In genomic region chr6:87535651-87536050, GRCm38 (mm10) we compare ENCODE assay signal across 18 mouse cellular contexts. TPM values are rescaled to one million over a fixed set of nuclear protein-coding genes. Genes with fewer than 3 reads are reported as not detected.
DNase-seq lines count a peak whose midpoint lies in the region; ATAC-seq and TF ChIP-seq lines count a peak whose summit lies in the region.
"Had no signal": no experiment of that assay in that cellular context is flagged by ENCODE, and none has a peak within 500 bp of the region (broad histone marks: within the 10 kb centered on the region; RNA-seq: fewer than 3 reads in every experiment).

No protein-coding gene starts in this region.

- 82% methylated on average over 9 of the region's 9 CpGs for WGBS in forebrain, embryonic 11.5 days
- WGBS in forebrain, postnatal 0 days = 58% methylated on average over 9 of the region's 9 CpGs

- H3K9me3 ChIP-seq in forebrain, embryonic 11.5 days (ENCODE audit: control insufficient read depth, low read length) = no peaks in the 10 kb centered on the region
- no peaks in the 10 kb centered on the region for H3K9me3 ChIP-seq in forebrain, postnatal 0 days (ENCODE audit: low read length)
- H3K9me3 ChIP-seq: limb, embryonic 13.5 days; megakaryocyte, embryonic 14.5 days had no signal

- no peak for ATAC-seq in forebrain, embryonic 11.5 days (replicated peaks; ENCODE audit: low FRiP score)
- ATAC-seq in forebrain, postnatal 0 days = no peak
- ATAC-seq: forebrain, embryonic 14.5 days; Patski had no signal

- intact Hi-C loops in left cerebral cortex, postnatal 14 days (cut with DNase I) = no loop called here
- intact Hi-C loops in left cerebral cortex, postnatal 4 days (cut with DNase I) = no loop called here

- no peaks in the 10 kb centered on the region for H3K4me1 ChIP-seq in forebrain, embryonic 11.5 days (replicated peaks; ENCODE audit: control insufficient read depth, insufficient read depth, low read length)
- no peaks in the 10 kb centered on the region for H3K4me1 ChIP-seq in forebrain, postnatal 0 days (ENCODE audit: insufficient read depth)

- H3K27ac ChIP-seq in forebrain, embryonic 11.5 days (ENCODE audit: low read depth, low read length) = no peak overlapping the region
- H3K27ac ChIP-seq in forebrain, postnatal 0 days (ENCODE audit: low read depth, low read length) = no peak overlapping the region
- H3K27ac ChIP-seq: limb, embryonic 13.5 days had no signal

- no peak for TF ChIP-seq CTCF in forebrain, postnatal 0 days (IDR thresholded peaks at IDR 0.05; ENCODE audit: low read depth)

- no peak overlapping the region for H3K4me3 ChIP-seq in forebrain, embryonic 11.5 days (ENCODE audit: low read depth, low read length)
- no peak overlapping the region for H3K4me3 ChIP-seq in forebrain, postnatal 0 days (ENCODE audit: low read depth, low read length)
- H3K4me3 ChIP-seq: left cerebral cortex, adult 2 months; limb, embryonic 13.5 days; megakaryocyte, embryonic 14.5 days had no signal

- no peaks in the 10 kb centered on the region for H3K27me3 ChIP-seq in forebrain, embryonic 11.5 days (ENCODE audit: control insufficient read depth, insufficient read depth, low read length)
- no peaks in the 10 kb centered on the region for H3K27me3 ChIP-seq in forebrain, postnatal 0 days (ENCODE audit: insufficient read depth, low read length)
- H3K27me3 ChIP-seq: limb, embryonic 13.5 days; Patski had no signal

- DNase-seq in forebrain, embryonic 11.5 days (ENCODE audit: low spot score) = peak; percentile 32
- DNase-seq in forebrain, postnatal 0 days = no peak
- peak; percentile 51 to 56 for DNase-seq in left cerebral cortex, postnatal 14 days (ENCODE audit: low spot score in 2 of 2)
- no peak for DNase-seq in left cerebral cortex, postnatal 4 days
- DNase-seq in thymus, postnatal 4 days = peak; percentile 51
- DNase-seq in thymus, adult 18-20 months = no peak
- no peak for DNase-seq in ovary, adult 18-20 months (ENCODE audit: low spot score)
- DNase-seq in gastrocnemius, postnatal 10 days = no peak
- DNase-seq: cerebellum, adult 9-10 months; embryo, embryonic 11 days; gastrocnemius, postnatal 14 days; kidney, adult 9 months had no signal

- no peaks in the 10 kb centered on the region for H3K36me3 ChIP-seq in forebrain, embryonic 11.5 days (ENCODE audit: control insufficient read depth, insufficient read depth, low read length)
- no peaks in the 10 kb centered on the region for H3K36me3 ChIP-seq in forebrain, postnatal 0 days (ENCODE audit: insufficient read depth)
- H3K36me3 ChIP-seq: limb, embryonic 13.5 days had no signal

- H3K9ac ChIP-seq in forebrain, embryonic 11.5 days (ENCODE audit: low read length) = no peak overlapping the region
- no peak overlapping the region for H3K9ac ChIP-seq in forebrain, postnatal 0 days
- H3K9ac ChIP-seq: limb, embryonic 13.5 days had no signal

- H3K4me2 ChIP-seq in forebrain, embryonic 11.5 days (ENCODE audit: low read depth, low read length, severe bottlenecking) = no peak overlapping the region
- H3K4me2 ChIP-seq in forebrain, postnatal 0 days (ENCODE audit: low read depth) = no peak overlapping the region
- H3K4me2 ChIP-seq: heart, embryonic 11.5 days; limb, embryonic 13.5 days had no signal

RNA-seq across cellular contexts. Expression of gene Arhgap25, which starts 2.6 kb away (rescaled TPM):
- 2.0 and 2.7 TPM in 2 replicates for polyA plus RNA-seq in forebrain, embryonic 11.5 days (2014; fragmentation: Nextera tagmentation; extraction: Ambion mirVana)
- total RNA-seq in forebrain, postnatal 0 days (2014; rRNA removed) = 2.7 and 3.3 TPM in 2 replicates
- 1.6 and 2.2 TPM in 2 replicates for polyA plus RNA-seq in forebrain, postnatal 0 days (2015; fragmentation: Nextera tagmentation; extraction: Ambion mirVana)
- total RNA-seq in left cerebral cortex, postnatal 14 days (2021) = 10 to 100 TPM in 1 of 2 experiments, 1 to 10 TPM in 1; 7.9 to 11.0 TPM
- 1 to 10 TPM; 2.4 to 3.7 TPM for total RNA-seq in left cerebral cortex, postnatal 4 days (2021)
- 1 to 10 TPM; 3.0 to 3.3 TPM for total RNA-seq in gastrocnemius, postnatal 10 days (2021)

RNA-seq across cellular contexts. Expression of gene Prokr1, which starts 54.9 kb away (rescaled TPM):
- polyA plus RNA-seq in forebrain, embryonic 11.5 days (2014; fragmentation: Nextera tagmentation; extraction: Ambion mirVana) = 6.4 and 7.1 TPM in 2 replicates
- total RNA-seq in forebrain, postnatal 0 days (2014; rRNA removed) = 2.5 and 3.1 TPM in 2 replicates
- 1.1 and 1.6 TPM in 2 replicates for polyA plus RNA-seq in forebrain, postnatal 0 days (2015; fragmentation: Nextera tagmentation; extraction: Ambion mirVana)
- total RNA-seq in left cerebral cortex, postnatal 14 days (2021) = under 1 TPM; 0.32 to 0.92 TPM
- total RNA-seq in left cerebral cortex, postnatal 4 days (2021) = 1 to 10 TPM in 1 of 2 experiments, under 1 TPM in 1; 0.94 to 1.0 TPM
- 1 to 10 TPM; 3.1 to 3.5 TPM for total RNA-seq in gastrocnemius, postnatal 10 days (2021)

Comparison
In these comparisons a context has a peak if more than half of its experiments do, and no peak if none do; other contexts are left out.
1. DNase-seq: peak in forebrain, embryonic 11.5 days (single experiment), left cerebral cortex, postnatal 14 days (2 of 2) and thymus, postnatal 4 days (single experiment); none in forebrain, postnatal 0 days (single experiment), left cerebral cortex, postnatal 4 days (single experiment), thymus, adult 18-20 months (0 of 2), ovary, adult 18-20 months (single experiment) and gastrocnemius, postnatal 10 days (single experiment).